Mouse (Mus musculus) cerebellum, adult 2 months (tissue): Measurements from ENCODE around the gene Gm10073.
"Not testable (repeated sequence)": the region's sequence is repeated elsewhere in the genome, so short reads cannot be mapped to it uniquely, and the experiment has no call there.

Experiments
- CTCF ChIP-seq: fragments of 200-500 bp; IDR thresholded peaks from 2 replicates; pipeline ENCODE4 v1.5.1; 2011; ENCODE audit warnings: low read depth, mild to moderate bottlenecking, control low read depth, low read length, moderate library complexity, borderline replicate concordance; ENCODE audit not compliant: insufficient read depth
- POLR2A ChIP-seq: fragments of 200-500 bp; IDR thresholded peaks from 2 replicates; pipeline ENCODE4 v1.6.1; 2011; ENCODE audit warnings: low read length, control low read depth, borderline replicate concordance; ENCODE audit not compliant: insufficient read depth

GRCm38 (mm10) chr8:106572175-106572574 is 1.1 kb downstream of the Gm10073 start:
- not testable (repeated sequence) for TF ChIP-seq CTCF, POLR2A
